Mouse (Mus musculus) ovary, postnatal 10 days (tissue): ENCODE measurements at regions not wholly inside any gene's neighbourhood (a gene's known extent, or its start where the extent isn't known, plus 50 kb on each side); places are given as distances from the start of the nearest gene placed in this dataset.

Source experiments
- DNase-seq: peaks from one replicate; pipeline ENCODE4 v3.0.0; 2022; ENCODE audit warnings: low spot score

DNA sequence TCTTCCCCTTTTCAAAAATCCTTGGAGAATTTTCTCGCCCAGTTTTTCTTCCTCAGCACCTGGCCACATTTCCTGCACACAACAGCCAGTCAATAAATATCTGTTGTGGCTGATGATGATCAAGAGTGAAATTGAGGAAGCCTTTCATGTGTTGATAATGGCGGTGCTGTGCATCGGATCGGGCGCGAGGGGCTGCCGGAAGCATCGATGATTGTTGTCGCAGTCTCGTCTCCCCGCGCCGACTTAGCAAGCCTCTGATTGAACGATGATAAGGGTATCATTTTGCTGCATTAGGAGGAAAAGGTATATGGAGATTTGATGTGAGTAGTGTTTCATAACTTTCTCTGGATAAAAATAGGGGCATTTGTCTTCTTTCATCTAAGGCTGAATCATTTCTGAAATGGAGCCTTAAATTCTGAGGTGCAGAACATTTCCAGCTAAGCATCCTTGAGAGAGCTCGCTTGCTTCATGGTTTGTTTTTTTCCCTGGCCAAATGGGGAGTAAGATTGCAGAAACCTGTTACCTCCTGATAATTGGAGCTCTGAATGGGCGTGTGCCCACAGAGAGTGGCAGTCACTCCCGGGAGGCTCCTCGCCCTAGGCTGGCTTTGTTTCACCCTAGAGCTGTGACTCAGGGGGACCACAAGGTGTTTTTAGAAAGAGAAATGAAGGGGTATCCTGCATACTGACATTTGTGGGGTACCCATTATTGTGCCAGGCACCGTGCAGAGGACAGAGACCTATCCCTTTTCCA, 94.8 kb upstream of the Podxl start:
- DNase-seq, result no peak

DNA sequence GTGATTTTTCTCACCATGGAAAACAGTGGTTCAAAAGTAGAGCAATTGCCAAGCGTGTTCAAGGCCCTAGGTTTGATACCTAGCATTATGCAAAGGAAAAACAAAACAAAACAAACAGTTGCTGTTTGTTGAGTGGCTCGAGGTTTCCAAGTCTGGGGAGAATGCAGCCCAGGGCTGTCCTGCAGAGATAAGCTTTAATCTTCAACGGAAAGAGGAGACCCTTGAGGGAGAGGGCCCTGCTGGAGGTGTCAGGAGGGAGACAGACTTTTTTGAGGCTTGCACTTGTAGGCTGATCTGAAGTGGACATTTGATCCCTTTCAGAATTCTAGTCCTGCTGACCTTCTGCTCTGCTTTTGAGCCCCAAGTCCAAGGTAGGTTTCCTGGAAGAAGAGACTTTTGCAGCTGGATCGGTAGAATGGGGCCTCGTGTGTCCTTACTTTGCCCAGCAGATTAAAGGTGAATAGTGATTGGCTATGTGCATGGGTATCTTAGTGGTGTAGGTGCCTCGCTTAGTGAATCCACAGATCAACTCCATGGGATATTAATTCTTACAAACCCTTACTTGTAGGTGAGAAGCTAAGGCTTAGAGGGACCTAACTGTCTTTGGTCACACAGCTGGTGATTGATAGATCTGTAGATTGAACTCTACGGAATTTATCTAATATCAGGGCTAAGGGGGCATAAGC, 87.2 kb upstream of the Podxl start:
- DNase-seq, result no peak

DNA sequence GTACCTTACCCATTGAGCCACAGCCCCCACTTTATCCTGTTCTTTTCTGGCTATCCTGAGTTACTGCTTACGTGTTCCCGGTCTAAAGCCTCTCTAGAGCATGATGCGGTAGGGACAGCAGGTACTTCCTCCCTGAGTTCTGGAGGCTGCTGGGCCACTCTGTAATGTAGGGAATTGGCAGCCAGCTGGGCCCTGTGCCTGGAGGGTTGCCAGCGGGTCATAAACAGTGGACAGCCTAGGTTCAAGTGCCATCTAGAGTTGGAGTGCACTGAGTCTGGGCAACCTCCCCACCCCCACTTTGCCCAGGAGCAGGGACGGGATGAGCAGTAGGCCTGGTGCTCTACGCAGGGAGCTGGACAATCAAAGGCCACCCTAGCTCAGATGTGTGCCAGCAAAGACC, 81.5 kb upstream of the Podxl start:
- no peak for DNase-seq

DNA sequence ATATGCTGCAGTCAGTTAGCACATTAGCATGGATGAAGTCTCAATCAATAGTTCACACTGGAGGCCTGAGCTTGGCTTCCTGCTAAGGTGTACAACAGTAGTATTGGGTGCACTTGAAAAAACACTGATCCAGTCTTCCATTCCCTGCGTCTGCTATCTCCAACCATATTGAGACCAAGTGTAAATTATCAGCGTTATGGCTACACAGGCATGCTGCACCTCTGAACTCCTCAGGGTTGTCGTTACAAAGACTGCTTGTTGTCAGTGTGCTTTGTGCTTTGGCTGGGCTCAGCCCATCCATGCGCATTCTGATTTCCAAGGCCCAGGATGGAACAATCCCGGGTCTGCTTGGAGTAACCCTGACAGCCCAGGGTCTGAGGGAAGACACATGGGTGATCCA, 80.7 kb upstream of the Podxl start:
- DNase-seq, result no peak

DNA sequence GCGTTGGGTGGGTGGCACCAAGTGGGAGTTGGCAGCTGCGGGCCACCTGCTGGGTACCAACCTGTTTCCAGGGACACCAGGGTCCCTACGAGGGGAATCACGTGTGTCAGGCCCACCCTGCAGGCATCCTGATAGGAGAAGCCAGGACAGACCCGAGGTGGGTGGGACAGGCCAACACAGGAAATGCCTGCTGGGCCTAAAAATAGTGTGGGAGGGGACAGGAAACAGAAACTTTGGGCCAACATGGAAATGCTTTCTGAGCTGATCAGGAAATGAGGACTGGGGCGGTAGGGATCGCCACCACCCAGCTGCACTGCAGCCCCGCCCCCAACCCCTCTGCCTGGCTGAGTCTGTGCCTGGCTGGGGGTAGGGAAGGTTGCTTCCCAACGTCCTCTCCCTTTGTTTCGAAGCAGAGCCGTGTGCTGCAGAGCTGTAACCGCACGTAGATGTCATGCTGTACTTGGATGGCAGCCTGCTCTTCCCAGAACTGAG, 78.7 kb upstream of the Podxl start:
- no peak for DNase-seq

DNA sequence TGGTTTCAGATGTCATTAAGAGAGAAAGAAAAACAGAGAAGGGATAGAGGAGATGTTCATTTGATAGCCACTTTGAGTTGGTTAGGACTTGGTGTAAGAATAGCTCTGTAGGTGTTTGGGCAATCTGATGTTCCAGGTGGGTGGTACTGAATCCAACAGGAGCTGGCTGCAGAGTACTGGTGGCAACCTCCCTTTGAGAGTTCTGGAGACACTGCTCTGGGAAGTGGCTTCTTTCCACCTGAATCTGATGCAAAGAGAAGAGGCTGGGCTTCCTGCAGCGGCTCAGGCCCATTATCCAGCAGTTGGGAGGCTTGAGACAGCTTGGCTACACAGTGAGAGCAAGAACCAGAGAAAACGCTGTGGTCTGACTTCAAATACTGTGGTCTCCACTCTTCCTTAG, 77.0 kb upstream of the Podxl start:
- DNase-seq, result no peak

DNA sequence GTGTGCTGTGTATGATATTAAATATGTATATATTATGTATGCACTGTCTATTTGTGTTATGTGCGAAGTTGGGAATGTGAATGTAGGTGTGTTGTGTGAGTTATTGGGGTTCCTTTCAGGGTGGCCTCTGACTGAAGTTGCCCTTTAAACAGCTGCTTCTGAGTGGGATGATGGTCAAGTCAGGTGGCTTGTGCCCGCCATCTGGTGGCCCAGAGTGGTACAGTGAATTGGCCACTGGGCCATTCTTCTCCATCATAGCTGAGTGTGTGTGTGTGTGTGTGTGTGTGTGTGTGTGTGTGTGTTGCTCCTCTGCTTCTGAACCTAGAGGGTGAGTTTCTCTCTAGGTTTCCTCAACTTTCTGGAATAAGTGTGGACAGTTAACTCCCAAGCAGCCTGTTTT, 75.7 kb upstream of the Podxl start:
- peak; percentile 24 for DNase-seq

DNA sequence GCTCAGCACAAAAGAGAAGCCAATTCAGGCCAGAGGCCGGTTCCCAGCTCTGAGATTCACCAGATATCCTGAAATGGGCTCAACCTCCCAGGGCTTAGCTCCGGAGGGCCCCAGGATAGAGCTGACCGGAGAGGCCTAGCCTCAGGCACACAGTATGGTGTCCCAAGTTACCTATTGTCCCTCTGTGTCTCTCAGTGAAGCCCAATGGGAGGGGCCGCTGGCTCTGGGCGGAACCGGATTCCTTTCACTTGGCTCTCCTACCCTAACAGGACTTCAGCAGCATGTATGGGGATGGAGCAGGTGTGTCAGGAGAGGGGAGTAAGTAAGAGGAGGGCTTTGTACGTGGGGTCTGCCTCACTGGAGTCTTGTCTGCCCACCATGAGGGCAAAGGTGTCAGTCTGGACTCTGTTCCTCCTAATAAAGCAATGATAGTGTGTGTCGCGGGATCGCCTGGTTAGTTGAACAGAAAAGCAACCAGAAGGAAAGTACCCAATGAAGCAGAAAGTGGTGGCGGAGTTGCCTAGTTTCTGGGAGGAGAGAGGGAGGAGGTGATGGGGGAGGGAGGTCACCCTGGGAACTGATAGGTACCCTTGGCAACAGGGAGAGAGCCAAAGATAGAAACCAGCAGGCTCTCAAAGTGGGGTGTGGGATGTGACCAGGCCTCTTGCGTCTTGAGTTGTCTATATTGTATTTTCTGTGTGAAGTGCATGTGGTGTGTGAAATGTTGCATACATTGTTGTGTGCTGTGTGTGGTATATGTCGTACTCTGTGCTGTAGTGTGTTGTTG, 74.8 kb upstream of the Podxl start:
- no peak for DNase-seq

DNA sequence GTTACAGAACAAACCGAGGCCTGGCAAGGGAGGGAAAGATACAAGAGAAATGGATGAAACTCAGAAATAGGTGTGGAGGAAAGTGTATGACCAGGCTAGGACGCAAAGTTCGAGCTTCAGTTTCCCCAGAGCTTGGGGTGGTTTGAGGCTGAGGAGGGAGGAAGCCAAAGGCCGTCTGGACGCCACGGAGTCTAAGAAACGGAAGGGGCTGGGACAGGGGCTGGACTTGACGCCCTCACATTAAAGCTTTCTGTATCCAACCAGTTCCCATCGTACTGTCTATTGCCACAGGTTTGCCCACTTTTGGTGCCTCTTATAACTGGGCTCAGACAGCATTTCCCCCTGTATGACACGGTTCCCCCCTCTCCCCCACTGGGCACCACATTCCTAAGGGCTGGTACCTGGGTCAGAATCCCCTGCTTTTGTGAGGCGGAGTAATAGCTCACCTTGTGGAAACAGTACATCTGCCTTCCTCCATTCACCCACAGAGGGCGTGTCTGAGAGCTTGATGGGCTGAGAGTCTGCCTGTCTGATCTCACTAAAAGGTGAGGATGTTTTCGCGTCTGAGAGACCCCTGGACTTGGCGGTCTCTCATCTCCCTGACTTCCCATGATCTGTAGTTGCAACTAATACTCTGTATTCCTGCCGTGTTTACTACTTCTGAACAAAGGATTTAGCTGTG, 73.7 kb upstream of the Podxl start:
- DNase-seq, result no peak

DNA sequence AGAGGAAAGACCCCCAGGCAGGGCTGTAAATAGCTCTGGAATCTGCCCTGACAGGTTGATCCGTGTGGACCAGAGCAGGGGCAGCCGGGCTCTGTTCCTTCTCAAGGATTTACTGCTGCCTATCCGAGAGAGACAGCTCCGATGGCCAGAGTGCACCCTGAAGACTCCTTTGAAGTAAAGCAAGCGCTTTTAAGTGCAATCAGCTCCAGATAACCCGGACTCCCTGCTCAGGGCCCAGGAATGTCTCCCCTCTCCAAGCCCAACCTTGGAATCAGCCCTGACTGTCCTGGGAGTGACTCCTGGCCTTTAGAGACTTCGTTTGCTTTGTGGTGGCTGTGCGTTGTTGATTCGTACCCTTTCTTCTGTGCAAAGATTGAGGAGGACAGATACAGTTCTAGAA, 73.2 kb upstream of the Podxl start:
- no peak for DNase-seq

DNA sequence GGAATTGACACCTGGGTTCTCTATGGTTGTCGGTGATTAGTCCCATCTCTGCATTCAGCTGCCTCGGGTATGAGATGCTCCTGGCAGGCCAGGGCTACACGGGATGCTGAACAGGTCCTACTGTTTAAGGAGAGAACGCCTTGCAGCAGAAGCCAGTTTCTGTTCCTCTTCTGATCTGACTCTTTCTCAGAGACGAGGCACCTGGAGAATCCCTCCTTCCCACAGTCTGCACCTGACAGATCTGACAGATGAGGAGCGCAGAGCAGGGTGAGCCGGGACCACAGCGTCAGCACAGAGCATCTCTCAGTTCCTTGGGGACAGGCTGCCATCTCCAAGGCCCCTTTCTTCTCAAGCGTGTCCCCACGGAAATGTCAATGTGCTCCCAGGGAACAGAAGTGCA, 68.7 kb upstream of the Podxl start:
- no peak for DNase-seq

DNA sequence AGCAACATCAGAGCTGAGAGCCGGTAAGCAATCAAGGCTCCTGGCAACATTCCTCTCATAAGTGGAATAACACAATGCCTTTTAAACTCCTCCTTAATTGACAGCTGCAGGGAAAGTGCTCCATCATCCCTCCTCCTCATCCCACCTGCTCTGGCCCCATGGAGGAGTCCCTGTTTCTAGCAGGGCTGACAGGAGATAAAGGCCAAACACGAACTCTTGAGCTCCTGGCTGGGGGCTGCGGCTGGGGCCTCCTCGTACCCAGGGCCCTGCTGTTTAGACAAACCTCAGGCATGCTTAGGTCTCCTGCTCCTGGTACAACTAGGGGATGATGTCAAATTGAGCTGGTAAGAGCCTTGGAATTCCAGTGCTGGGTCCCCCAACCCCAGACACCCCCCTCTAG, 66.2 kb upstream of the Podxl start:
- no peak for DNase-seq

DNA sequence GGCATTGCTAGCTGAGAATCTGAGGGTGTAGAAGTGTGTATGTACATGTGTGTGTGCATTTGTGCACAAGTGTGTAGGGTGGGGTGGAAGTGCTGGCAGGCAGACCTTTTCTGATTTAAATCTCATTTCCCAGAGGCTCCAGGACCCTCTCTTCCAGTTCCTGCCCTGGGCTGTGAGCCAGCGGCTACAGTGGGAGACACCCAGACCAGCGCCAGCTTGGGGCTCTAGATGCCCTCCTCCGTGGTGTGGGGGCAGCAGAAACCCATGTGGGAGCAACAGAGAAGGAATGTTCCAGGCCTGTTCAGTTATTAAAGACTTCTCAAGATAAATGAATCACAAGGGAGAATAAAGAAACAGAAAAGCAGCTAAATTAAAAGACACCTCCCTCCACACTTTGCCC, 64.1 kb upstream of the Podxl start:
- DNase-seq, result no peak

DNA sequence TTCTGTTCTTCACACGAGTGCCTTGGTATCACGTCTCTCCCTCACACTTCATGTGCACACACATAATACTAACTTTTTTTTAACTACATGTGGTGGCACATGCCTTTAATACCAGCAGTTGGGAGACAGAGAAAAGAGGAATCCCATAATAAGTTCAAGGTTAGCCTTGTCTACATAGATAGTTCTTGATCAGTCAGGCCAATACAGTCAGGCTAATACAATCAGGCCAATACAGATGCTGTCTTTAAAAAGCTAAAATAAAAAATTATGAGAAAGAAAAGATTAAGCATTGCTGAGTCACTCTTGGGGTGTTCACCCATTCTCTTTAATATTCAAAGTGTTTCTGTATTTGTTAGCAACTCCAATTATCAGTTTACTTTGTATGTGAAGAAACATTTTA, 61.3 kb upstream of the Podxl start:
- DNase-seq, result no peak

DNA sequence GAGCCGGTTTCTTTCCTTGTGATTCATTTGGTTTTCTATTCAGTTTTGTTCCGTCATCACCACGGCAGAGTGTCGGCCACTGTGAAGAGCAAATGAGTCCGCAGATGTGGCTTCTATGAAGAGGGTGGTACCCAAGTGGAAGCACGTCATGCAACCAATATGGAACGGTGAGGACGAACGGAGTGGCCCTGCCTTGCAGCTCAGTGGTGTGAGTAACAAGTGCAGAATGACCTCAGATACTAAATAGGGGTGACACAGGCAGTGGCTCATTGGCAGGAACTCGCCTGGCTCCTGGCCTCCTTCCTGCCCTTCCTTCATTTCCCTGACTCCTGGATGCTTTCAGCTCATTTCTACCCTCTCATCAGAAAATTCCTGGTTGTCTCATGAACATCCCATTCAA, 60.6 kb upstream of the Podxl start:
- no peak for DNase-seq

DNA sequence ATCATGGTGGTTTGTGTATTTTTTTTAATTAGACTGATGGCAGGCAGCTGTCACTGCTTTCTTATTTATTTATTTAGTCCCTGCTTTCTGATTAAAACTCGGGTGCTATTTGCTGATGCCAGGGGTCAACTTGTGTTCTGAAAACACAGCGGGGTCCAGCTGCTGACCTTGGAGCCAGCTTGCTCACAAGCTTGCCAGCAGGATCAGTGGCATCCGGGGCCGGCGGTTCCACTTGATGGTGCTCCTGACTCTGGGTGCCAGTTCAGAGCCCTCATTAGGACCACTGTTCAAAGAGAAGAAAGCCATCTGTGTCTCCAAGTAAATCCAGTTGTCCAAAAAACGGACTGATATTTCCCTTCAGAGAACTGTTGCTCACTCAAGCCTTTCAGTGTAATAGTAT, 57.2 kb upstream of the Podxl start:
- no peak for DNase-seq

DNA sequence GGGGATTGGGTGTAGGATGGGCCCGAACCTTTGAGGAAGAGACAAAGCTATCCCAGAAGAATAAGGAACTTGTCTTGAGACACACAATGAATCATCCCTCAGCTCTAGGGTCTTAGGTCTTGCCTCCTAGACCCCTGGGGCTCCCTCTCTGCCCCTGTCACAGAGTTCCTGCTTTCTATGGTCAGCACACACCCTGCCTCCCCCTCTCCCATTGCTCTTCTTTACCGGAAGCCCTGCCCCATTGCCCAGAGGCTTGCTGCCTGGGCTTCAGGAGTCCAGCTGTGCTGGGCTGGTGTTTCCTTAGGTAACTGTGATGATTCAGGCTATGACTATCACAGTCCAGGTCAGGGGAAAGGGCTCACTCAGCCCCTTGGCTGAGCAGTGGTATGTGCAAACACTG, 55.1 kb upstream of the Podxl start:
- DNase-seq, result no peak

DNA sequence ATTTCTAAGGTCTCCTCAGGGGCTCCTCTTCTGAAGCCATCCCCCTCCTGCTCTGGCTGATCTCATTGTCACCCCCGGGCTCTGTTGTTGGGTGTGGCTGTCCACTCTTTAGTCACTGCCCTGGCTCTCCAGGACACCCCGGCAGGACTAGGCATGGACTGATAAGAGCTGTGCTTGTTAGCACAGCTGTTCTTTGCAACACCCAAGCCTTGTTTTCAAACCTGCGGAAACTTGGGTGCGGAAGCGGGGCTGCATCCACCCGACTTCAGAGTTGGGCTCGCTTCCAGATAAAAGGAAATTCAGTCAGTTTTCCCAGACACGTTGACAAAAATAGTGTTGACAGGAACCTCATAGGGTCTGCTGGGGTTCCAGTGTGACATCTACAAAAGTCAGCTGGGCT, 53.6 kb upstream of the Podxl start:
- DNase-seq, result no peak

DNA sequence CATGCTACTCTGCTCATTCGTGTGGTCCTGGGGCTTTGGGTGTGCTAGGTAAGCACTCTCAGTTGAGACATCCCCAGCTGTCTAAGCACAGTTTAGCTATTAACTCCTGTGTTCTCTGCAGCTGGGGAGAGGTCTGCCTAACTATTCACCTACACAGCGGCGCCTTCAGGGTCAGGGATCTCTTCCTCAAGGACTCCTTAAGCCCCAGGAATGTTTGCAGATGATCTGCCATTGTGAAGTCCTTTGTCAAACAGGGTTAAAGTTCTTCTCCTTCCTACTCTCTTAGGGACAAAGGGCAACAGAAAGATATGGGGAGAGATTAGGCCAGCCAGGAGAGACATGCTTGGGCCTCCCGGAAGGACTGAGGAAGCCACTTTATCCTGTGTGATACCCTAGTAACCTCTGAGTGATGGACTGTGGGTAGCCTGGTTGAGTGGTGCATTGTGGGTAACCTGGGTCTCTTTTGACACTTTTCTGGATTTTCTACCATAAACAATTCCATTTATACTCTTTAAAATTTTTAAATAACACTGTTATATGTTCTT, 51.7 kb upstream of the Podxl start:
- DNase-seq, result no peak

DNA sequence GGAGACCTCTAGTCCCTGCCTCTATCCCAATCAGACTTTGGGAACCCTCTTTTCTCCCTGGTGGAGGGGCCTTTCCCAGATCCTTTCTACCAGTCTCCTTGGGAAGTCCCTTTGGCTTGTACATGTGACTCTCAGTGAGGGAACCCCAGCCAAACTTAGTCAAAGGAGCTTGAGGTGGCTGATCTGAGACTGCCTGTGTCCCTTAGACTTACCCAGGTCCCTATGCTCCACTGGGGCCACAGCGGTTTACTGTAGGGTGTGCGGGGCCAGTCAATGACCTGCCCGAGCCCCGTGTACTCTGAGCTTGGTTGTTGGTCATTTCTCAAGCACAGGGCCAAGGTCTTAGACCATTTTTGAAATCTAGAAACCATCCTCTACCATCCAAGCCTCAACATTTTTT, 50.8 kb upstream of the Podxl start:
- no peak for DNase-seq

DNA sequence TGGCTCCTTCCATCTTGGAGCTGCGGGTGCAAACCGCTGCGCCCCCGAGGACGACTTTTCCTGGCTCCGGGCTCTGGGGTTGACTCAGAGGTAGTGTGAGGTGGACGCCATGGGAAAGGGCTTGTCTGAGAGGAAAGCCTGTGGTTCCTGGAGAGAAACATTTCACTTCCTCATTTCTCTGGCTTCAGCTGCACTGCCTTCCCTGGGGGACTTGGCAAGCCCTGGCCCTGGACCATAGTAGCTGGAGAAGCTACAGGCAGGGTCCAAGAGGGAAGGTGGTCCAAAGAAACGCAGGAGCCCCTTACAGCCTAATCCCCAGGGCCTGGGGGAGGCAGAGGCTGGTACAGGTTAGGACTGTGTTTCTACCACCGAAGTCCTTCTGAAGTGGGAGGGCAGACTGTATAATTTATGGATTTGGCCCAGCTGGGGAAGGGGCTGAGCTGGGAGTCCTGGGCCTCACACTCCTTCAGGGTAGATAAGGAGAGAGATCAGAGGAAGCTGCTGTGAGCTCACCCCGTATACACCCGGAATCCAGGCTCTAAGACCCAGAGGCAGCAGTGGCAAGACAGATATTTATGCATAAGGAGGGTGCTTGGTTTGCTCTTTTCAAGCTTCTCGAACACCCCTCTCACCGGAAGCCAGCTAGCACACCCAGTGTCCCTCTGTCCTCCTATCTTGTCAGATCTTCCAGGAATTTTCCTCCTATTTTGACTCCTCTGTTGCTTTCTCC, 50.0 kb upstream of the Podxl start:
- DNase-seq, result no peak
